Mouse (Mus musculus) spleen, adult 2 months (tissue): ENCODE data around the gene Gm5678. TPM values are rescaled to one million over a fixed set of nuclear protein-coding genes. Genes with fewer than 3 reads are reported as not detected.
"Not testable (repeated sequence)": the region's sequence is repeated elsewhere in the genome, so short reads cannot be mapped to it uniquely, and the experiment has no call there.

ENCODE experiments used
- DNase-seq, 2 experiments: peaks; one replicate each; pipeline versions ENCODE4 v3.0.0 to v3.0.0-alpha.2; 2012 to 2021; ENCODE audit warnings: low spot score in 2 of 2, low read depth in 1 of 2
- H3K27ac ChIP-seq: fragments of 200-500 bp; 2 replicates; pipeline ENCODE4 v1.5.1; 2012; ENCODE audit warnings: low read length, inconsistent platforms; ENCODE audit not compliant: insufficient read depth
- H3K27me3 ChIP-seq: fragments of 200-500 bp; 2 replicates; pipeline ENCODE4 v1.6.1; 2012; ENCODE audit warnings: mild to moderate bottlenecking, moderate library complexity, low read length, inconsistent platforms; ENCODE audit not compliant: control insufficient read depth, insufficient read depth
- H3K36me3 ChIP-seq: fragments of 200-500 bp; 2 replicates; pipeline ENCODE4 v1.6.1; 2012; ENCODE audit warnings: mild to moderate bottlenecking, low read length, inconsistent platforms; ENCODE audit not compliant: control insufficient read depth, insufficient read depth
- H3K4me1 ChIP-seq: fragments of 200-500 bp; 2 replicates; pipeline ENCODE4 v1.6.1; 2011; ENCODE audit warnings: inconsistent platforms; ENCODE audit not compliant: control insufficient read depth, insufficient read depth, insufficient read length
- H3K4me3 ChIP-seq: fragments of 200-500 bp; 2 replicates; pipeline ENCODE4 v1.5.1; 2011; ENCODE audit warnings: mild to moderate bottlenecking, inconsistent platforms; ENCODE audit not compliant: insufficient read depth, insufficient read length; ENCODE audit errors: extremely low read depth
- CTCF ChIP-seq: fragments of 200-500 bp; IDR thresholded peaks from 2 replicates; pipeline ENCODE4 v1.5.1; 2011; ENCODE audit warnings: mild to moderate bottlenecking, inconsistent platforms; ENCODE audit not compliant: insufficient read depth, insufficient read length, insufficient replicate concordance; ENCODE audit errors: extremely low read depth
- POLR2A ChIP-seq: fragments of 200-500 bp; IDR thresholded peaks from 2 replicates; pipeline ENCODE4 v1.6.1; 2011; ENCODE audit warnings: low read depth, low read length, inconsistent platforms
- WGBS: fragments of 180-500 bp; shearing (Covaris S2); methylation state at CpG from one replicate; pipeline ENCODE4 v1.1.7; 2018; 5-methylcytosine and 5-hydroxymethylcytosine counted together
- polyA plus RNA-seq: library from polyadenylated mRNA; depleted of rRNA; stranded (reverse); fragments of >200 nt; gene quantifications from 2 replicates; pipeline ENCODE4 v1.2.3, GENCODE M21; 2012

The Gm5678 gene
- polyA plus RNA-seq, 1 experiment = not detected

DNA sequence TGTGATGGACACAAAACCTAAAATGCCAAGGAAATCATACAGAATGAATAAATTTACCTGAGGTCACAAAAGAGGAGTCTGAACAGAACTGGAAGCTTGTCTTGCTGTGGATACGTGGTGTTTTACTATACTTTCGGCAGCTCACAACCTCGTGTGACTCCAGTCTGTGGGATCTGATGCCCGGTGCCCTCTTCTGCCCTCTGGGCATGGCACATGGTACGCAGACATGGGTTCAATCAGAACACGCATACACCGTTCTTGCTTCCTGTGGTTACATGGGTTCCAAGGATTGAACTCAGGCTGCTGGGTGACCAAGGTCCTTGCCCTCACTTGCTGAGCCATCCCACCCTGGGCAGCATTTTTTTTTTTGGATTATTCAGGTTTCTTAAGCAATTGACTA lies 21.8 kb upstream of the Gm5678 start:
- H3K27ac ChIP-seq = no peak overlapping the region
- H3K36me3 ChIP-seq = peaks cover 3% of the 10 kb centered on the region
- DNase-seq = no peak
- peaks cover 4% of the 10 kb centered on the region; the same call in 1 of the 2 replicates for H3K4me1 ChIP-seq
- H3K27me3 ChIP-seq = no peaks in the 10 kb centered on the region
- 88% methylated on average over 7 of the region's 7 CpGs for WGBS
- TF ChIP-seq POLR2A (no peak), CTCF (no peak)
- no peak overlapping the region for H3K4me3 ChIP-seq

DNA sequence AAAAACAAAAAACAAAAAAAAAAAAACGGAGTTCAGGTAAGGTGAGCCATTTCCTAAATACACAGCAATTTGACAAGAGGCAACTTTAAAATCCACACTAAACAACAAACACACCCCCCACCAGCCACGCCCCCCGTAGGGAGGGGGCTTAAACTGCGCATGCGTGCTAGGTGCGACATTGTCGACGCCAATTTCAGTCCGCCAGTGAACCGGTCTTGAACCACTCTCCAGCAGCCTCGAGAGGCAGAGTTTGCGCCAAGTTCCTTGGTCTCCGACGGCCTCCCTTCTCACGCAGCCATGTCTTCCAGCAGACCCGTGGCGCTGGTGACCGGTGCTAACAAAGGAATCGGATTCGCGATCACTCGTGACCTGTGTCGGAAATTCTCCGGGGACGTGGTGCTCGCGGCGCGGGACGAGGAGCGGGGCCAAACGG lies 20.2 kb upstream of the Gm5678 start:
- TF ChIP-seq POLR2A (peak; percentile 52; the same call in 1 of the 2 replicates), CTCF (no peak)
- under 1% methylated on average over 32 of the region's 32 CpGs for WGBS
- Histone ChIP-seq H3K4me3 (peak overlapping the region; percentile 75), H3K27ac (peak overlapping the region; percentile 21; the same call in 1 of the 2 replicates), H3K4me1 (peaks cover 4% of the 10 kb centered on the region; the same call in 1 of the 2 replicates), H3K36me3 (peaks cover 3% of the 10 kb centered on the region), H3K27me3 (no peaks in the 10 kb centered on the region)
- DNase-seq = peak; percentile 77 to 82

DNA sequence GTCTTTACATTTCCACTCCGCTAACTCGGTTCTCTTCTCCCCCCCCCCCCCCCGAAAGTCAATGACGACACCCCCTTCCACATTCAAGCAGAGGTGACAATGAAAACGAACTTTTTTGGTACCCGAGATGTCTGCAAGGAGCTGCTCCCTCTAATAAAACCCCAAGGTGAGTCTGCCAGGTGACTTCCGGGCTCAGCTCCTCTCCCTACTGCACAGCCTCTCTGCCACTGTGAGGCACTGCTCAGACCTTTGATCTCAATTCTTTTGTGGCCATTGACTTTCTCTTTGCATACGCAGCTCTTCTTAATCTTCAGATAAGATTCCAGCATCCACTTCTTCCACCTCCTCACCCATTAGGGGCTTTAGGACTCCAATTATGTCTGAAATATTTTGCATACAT lies 19.2 kb upstream of the Gm5678 start:
- 68% methylated on average over 8 of the region's 8 CpGs for WGBS
- peaks cover 4% of the 10 kb centered on the region; the same call in 1 of the 2 replicates for H3K4me1 ChIP-seq
- peaks cover 3% of the 10 kb centered on the region for H3K36me3 ChIP-seq
- no peak for DNase-seq
- no peak overlapping the region for H3K27ac ChIP-seq
- no peak for TF ChIP-seq CTCF
- no peak for TF ChIP-seq POLR2A
- no peak overlapping the region for H3K4me3 ChIP-seq
- H3K27me3 ChIP-seq = no peaks in the 10 kb centered on the region

DNA sequence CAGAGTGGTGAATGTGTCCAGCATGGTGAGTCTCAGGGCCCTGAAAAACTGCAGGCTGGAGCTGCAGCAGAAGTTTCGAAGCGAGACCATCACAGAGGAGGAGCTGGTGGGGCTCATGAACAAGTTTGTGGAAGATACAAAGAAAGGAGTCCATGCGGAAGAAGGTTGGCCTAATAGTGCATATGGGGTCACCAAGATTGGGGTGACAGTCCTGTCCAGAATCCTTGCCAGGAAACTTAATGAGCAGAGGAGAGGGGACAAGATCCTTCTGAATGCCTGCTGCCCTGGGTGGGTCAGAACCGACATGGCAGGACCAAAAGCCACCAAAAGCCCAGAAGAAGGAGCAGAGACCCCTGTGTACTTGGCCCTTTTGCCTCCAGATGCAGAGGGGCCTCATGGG lies 18.1 kb upstream of the Gm5678 start:
- TF ChIP-seq CTCF (no peak), POLR2A (no peak)
- no peaks in the 10 kb centered on the region for H3K27me3 ChIP-seq
- H3K4me3 ChIP-seq = no peak overlapping the region
- DNase-seq = no peak
- H3K4me1 ChIP-seq = no peaks in the 10 kb centered on the region
- no peak overlapping the region for H3K27ac ChIP-seq
- peaks cover 3% of the 10 kb centered on the region for H3K36me3 ChIP-seq
- WGBS = 92% methylated on average over 4 of the region's 4 CpGs

DNA sequence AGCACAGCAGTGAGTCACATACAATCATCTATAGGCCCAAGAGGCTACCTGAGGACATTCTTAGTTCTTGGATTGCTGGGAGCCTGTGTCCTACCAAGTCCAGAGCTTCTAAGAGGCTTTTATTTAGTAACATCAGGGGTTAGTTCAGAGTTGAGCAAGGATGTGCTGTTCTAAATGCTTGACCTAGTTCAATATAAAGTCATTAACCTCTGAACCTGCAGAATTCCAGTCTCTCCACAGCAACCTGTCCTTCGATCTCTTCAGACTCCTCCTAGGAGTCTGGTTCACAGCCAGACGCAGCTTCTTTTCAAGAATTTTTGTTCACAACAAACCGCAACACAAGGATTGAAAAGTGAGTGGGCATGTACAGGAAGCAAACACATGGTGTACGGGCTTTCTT lies 16.9 kb upstream of the Gm5678 start:
- no peak overlapping the region for H3K27ac ChIP-seq
- no peak for DNase-seq

DNA sequence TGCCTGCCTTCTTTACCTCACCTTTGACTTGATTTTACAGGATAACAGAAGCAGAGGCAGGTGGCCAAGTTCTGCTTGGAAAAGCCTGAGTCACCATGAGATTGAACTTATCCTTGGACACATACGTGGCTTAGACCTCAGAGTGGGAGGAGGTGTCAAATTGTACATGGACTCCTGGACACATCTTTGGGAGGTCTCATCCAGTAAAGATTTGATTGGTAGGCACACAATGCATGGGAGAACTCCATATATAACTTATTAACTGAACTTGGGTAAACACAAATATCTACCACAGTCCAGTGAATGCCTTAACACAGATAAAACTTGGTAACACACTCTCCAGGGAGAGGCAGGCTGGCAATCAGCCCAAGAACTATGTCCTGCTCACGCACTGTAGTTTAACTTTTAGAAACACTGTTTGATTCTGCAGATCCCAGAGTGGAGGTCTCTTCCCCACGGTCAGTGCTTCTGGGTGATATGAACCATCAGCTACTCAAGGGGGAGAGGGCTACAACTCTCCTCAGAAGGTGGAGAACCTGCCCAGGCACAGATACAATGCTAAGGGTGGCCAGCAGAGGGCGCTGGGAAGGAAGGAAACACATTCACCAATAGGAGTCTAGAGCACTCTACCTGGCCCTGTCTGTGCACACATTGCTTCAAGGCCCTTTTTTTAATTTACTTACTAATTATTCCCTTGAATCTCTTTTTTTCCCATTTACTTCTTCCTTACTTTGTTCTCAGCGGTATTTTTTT lies 12.6 kb upstream of the Gm5678 start:
- TF ChIP-seq CTCF (peak; percentile 74; the same call in 1 of the 2 replicates), POLR2A (no peak)
- Histone ChIP-seq H3K4me3 (no peak overlapping the region), H3K27me3 (no peaks in the 10 kb centered on the region), H3K27ac (no peak overlapping the region), H3K36me3 (peaks cover 1% of the 10 kb centered on the region; the same call in 1 of the 2 replicates), H3K4me1 (no peaks in the 10 kb centered on the region)
- DNase-seq = peak in 1 of 2 experiments; percentile 74
- WGBS = 37% methylated on average over 5 of the region's 5 CpGs

More for the DNA sequence above, 16.9 kb upstream of the Gm5678 start:
- Histone ChIP-seq H3K4me3 (no peak overlapping the region), H3K4me1 (no peaks in the 10 kb centered on the region), H3K36me3 (peaks cover 3% of the 10 kb centered on the region), H3K27me3 (no peaks in the 10 kb centered on the region)
- no peak for TF ChIP-seq CTCF
- no peak for TF ChIP-seq POLR2A
- WGBS = 92% methylated on average over 4 of the region's 4 CpGs

DNA sequence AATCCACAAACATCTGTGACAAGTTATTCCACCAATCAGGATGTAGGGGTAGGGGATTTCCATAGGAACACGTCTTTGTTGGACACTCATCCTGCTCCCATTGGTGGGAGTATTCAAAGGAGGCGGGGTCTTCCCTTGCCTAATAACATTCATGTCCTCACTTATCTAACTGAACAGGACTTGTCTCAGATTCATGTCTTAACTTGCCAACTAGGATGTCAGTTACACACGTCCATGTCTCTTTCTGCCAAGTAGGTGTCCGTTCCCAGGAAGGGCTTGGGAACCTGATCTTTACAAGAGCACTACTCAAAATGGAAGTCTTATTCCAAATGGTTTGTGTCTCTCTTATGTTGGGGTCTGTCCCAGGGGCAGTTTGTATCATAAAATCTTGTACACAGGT lies 4.1 kb upstream of the Gm5678 start:
- not testable (repeated sequence) for H3K27ac ChIP-seq, H3K4me1 ChIP-seq, H3K36me3 ChIP-seq, H3K27me3 ChIP-seq, H3K4me3 ChIP-seq, DNase-seq
- 85% methylated on average over 4 of the region's 4 CpGs for WGBS
